Mouse (Mus musculus) hindbrain, embryonic 14.5 days (tissue): ENCODE measurements around the gene Nsmce1. TPM values are rescaled to one million over a fixed set of nuclear protein-coding genes. Genes with fewer than 3 reads are reported as not detected.

Experiments
- ATAC-seq: fragments of 200-750 bp; cut with Nextera tagmentation; 2 replicates; pipeline ENCODE4 v1.8.0; 2017; ENCODE audit warnings: moderate number of reproducible peaks, mild to moderate bottlenecking, moderate TSS enrichment, moderate library complexity; ENCODE audit not compliant: low FRiP score
- DNase-seq: peaks from one replicate; pipeline ENCODE4 v3.0.0-alpha.2; 2015; ENCODE audit warnings: low spot score
- H3K27ac ChIP-seq: fragments of 300-500 bp; sonication (generic); 2 replicates; pipeline ENCODE4 v1.5.1; 2014; ENCODE audit warnings: mild to moderate bottlenecking, moderate library complexity
- H3K27me3 ChIP-seq: fragments of 300-500 bp; sonication (generic); 2 replicates; pipeline ENCODE4 v1.6.1; 2014; ENCODE audit warnings: mild to moderate bottlenecking, low read length, mixed read lengths; ENCODE audit not compliant: control insufficient read depth, insufficient read depth
- H3K36me3 ChIP-seq: fragments of 300-500 bp; sonication (generic); replicated peaks from 2 replicates; pipeline ENCODE4 v1.6.1; 2014; ENCODE audit not compliant: control insufficient read depth, insufficient read depth
- H3K4me1 ChIP-seq: fragments of 300-500 bp; sonication (generic); replicated peaks from 2 replicates; pipeline ENCODE4 v1.6.1; 2014; ENCODE audit warnings: antibody characterized with exemption, low read length, mixed read lengths; ENCODE audit not compliant: control insufficient read depth, insufficient read depth
- H3K4me2 ChIP-seq: fragments of 300-500 bp; sonication (generic); replicated peaks from 2 replicates; pipeline ENCODE4 v1.6.1; 2014; ENCODE audit warnings: mild to moderate bottlenecking, moderate library complexity
- H3K4me3 ChIP-seq: fragments of 300-500 bp; sonication (generic); replicated peaks from 2 replicates; pipeline ENCODE4 v1.5.1; 2014; ENCODE audit warnings: mild to moderate bottlenecking, low read length
- H3K9ac ChIP-seq: fragments of 300-500 bp; sonication (generic); 2 replicates; pipeline ENCODE4 v1.6.1; 2014
- H3K9me3 ChIP-seq: fragments of 300-500 bp; sonication (generic); 2 replicates; pipeline ENCODE4 v1.6.1; 2016; ENCODE audit warnings: low read length; ENCODE audit not compliant: control insufficient read depth
- WGBS: fragments of 180-500 bp; shearing (Covaris S2); extraction: QIAGEN DNeasy Blood & Tissue Kit; methylation state at CpG from one replicate; pipeline ENCODE4 v1.1.7; 2014; 5-methylcytosine and 5-hydroxymethylcytosine counted together
- polyA plus RNA-seq: library from polyadenylated mRNA; unstranded; fragments of >200 nt; fragmentation: Nextera tagmentation; extraction: Ambion mirVana; gene quantifications from 2 replicates; pipeline ENCODE4 v1.2.1, GENCODE M21; 2014

Gene Nsmce1
- polyA plus RNA-seq, 1 experiment from 2014 or later, result 94.8 TPM

GRCm38 (mm10) chr7:125482339-125482738, 9.1 kb downstream of the Nsmce1 start:
- no peak overlapping the region for H3K4me2 ChIP-seq
- no peak overlapping the region for H3K9ac ChIP-seq
- no peak overlapping the region for H3K27ac ChIP-seq
- peaks cover 51% of the 10 kb centered on the region for H3K36me3 ChIP-seq
- H3K4me3 ChIP-seq, result no peak overlapping the region
- DNase-seq, result no peak
- H3K27me3 ChIP-seq, result no peaks in the 10 kb centered on the region
- 92% methylated on average over 3 of the region's 3 CpGs for WGBS
- ATAC-seq, result no peak
- no peaks in the 10 kb centered on the region for H3K9me3 ChIP-seq
- H3K4me1 ChIP-seq, result no peaks in the 10 kb centered on the region

DNA sequence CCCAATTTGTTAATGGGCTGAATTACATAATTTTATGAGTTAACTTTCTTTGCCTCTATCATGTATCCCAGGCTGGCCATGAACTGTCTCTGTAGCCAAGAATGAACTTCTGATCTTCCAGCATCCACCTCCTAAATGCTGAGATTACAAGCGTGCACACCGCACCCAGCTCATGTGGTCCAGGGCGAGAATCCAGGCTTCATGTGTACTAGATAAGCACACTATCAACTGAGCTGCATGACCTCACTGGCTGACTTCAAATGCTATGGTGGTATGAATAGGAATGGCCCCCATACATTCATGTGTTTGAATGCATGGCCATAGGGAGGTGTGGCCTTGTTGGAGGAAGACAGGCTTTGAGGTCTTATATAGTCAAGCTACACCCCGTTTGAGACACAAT, 10.9 kb downstream of the Nsmce1 start:
- Histone ChIP-seq H3K36me3 (peaks cover 44% of the 10 kb centered on the region), H3K27ac (no peak overlapping the region), H3K4me3 (no peak overlapping the region), H3K27me3 (no peaks in the 10 kb centered on the region), H3K9ac (no peak overlapping the region), H3K4me1 (peaks cover under 1% of the 10 kb centered on the region; the same call in 1 of the 2 replicates), H3K9me3 (no peaks in the 10 kb centered on the region), H3K4me2 (no peak overlapping the region)
- ATAC-seq, result no peak
- WGBS, result 94% methylated on average over 4 of the region's 4 CpGs
- DNase-seq, result no peak

DNA sequence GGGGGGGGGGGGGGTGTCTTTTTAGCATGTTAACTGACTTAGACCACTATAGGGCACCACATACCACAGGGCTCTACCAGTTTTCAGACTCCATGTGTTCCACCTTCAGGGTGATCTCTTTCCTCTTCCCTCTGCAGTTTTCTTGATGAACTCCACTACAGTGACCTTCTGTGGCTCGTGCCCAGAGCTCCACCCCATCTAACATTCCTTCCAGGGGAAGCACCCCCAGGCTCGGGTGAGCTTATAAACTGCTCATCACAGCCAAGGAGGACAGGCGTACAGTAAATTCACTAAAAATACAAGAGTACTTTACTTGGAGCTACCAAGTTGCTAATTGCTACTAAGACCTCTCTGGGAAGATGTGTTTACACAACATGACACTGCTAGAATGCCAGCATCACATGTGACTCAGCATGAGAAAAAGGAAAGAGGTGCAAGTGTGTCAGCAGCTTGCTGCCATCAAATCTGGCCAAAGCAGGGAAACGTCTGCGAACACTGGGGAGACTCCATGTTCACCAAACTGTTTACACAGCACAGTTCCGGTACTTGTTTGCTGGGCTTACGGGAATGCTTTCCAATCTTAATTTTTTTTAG, 12.9 kb downstream of the Nsmce1 start:
- peaks cover 26% of the 10 kb centered on the region for H3K36me3 ChIP-seq
- no peaks in the 10 kb centered on the region for H3K9me3 ChIP-seq
- no peak overlapping the region for H3K27ac ChIP-seq
- no peak overlapping the region for H3K4me3 ChIP-seq
- WGBS, result 84% methylated on average over 7 of the region's 7 CpGs
- no peak overlapping the region for H3K4me2 ChIP-seq
- H3K9ac ChIP-seq, result no peak overlapping the region
- H3K27me3 ChIP-seq, result no peaks in the 10 kb centered on the region
- peaks cover 6% of the 10 kb centered on the region; the same call in 1 of the 2 replicates for H3K4me1 ChIP-seq
- ATAC-seq (no peak), DNase-seq (no peak)

- Histone ChIP-seq H3K27ac (peak overlapping the region; percentile 51; the same call in 1 of the 2 replicates), H3K4me2 (no peak overlapping the region), H3K4me1 (peaks cover 14% of the 10 kb centered on the region), H3K4me3 (no peak overlapping the region), H3K27me3 (no peaks in the 10 kb centered on the region), H3K9me3 (no peaks in the 10 kb centered on the region), H3K36me3 (peaks cover 17% of the 10 kb centered on the region; the same call in 1 of the 2 replicates), H3K9ac (no peak overlapping the region)
- 60% methylated on average over 11 of the region's 11 CpGs for WGBS
- 0 out of 2 replicates have a peak, but pooled peaks have one; percentile 44 for ATAC-seq
- DNase-seq, result no peak
Observed at GRCm38 (mm10) chr7:125475601-125476251, 15.7 kb downstream of the Nsmce1 start.

GRCm38 (mm10) chr7:125474535-125474934, 16.9 kb downstream of the Nsmce1 start:
- no peaks in the 10 kb centered on the region for H3K9me3 ChIP-seq
- no peak overlapping the region for H3K4me2 ChIP-seq
- DNase-seq (no peak), ATAC-seq (no peak)
- H3K27me3 ChIP-seq, result no peaks in the 10 kb centered on the region
- WGBS, result 89% methylated on average over 4 of the region's 4 CpGs
- H3K36me3 ChIP-seq, result 0 out of 2 replicates have a peak, but pooled peaks cover 15% of the 10 kb centered on the region
- H3K27ac ChIP-seq, result no peak overlapping the region
- H3K4me1 ChIP-seq, result peaks cover 14% of the 10 kb centered on the region
- no peak overlapping the region for H3K9ac ChIP-seq
- no peak overlapping the region for H3K4me3 ChIP-seq

GRCm38 (mm10) chr7:125471991-125472741, 19.2 kb downstream of the Nsmce1 start:
- H3K4me1 ChIP-seq, result peaks cover 14% of the 10 kb centered on the region
- H3K9ac ChIP-seq, result no peak overlapping the region
- WGBS, result 33% methylated on average over 13 of the region's 13 CpGs
- peak overlapping the region; percentile 55 for H3K27ac ChIP-seq
- H3K27me3 ChIP-seq, result no peaks in the 10 kb centered on the region
- no peak overlapping the region for H3K4me2 ChIP-seq
- no peaks in the 10 kb centered on the region for H3K9me3 ChIP-seq
- peak; percentile 66; the same call in 1 of the 2 replicates for ATAC-seq
- H3K4me3 ChIP-seq, result no peak overlapping the region
- H3K36me3 ChIP-seq, result peaks cover 31% of the 10 kb centered on the region
- peak; percentile 86 for DNase-seq

DNA sequence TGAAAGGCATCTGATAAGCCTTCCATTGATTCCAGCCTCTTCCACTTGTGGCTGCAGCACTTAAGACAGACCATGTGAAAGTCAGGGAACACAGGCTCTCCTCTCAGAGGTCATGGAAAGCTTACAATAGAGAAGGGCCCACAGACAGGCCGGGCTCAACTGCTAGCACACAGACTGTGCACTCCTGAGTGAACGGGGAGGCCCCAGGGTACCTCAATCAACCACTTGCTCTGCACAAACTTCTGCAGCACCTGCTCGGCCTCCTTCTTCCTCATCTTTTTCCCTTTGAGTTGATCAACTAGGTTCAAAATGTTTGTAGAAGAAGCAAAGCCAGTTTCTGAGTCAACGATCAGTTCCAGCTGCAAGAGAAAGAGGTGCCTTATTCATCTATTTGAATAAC, 20.5 kb downstream of the Nsmce1 start:
- no peak overlapping the region for H3K27ac ChIP-seq
- H3K4me3 ChIP-seq, result no peak overlapping the region
- H3K4me2 ChIP-seq, result no peak overlapping the region
- no peak for ATAC-seq
- no peaks in the 10 kb centered on the region for H3K27me3 ChIP-seq
- no peak for DNase-seq
- peaks cover 14% of the 10 kb centered on the region for H3K4me1 ChIP-seq
- no peak overlapping the region for H3K9ac ChIP-seq
- peaks cover 43% of the 10 kb centered on the region for H3K36me3 ChIP-seq
- 88% methylated on average over 4 of the region's 4 CpGs for WGBS
- H3K9me3 ChIP-seq, result no peaks in the 10 kb centered on the region

- ATAC-seq (0 out of 2 replicates have a peak, but pooled peaks have one; percentile 26), DNase-seq (peak; percentile 74)
- Histone ChIP-seq H3K4me3 (no peak overlapping the region), H3K27me3 (no peaks in the 10 kb centered on the region), H3K36me3 (peaks cover 50% of the 10 kb centered on the region), H3K4me1 (peaks cover 8% of the 10 kb centered on the region), H3K9me3 (no peaks in the 10 kb centered on the region), H3K9ac (no peak overlapping the region), H3K27ac (no peak overlapping the region), H3K4me2 (no peak overlapping the region)
- WGBS, result 21% methylated on average over 5 of the region's 5 CpGs
Observed at GRCm38 (mm10) chr7:125469937-125470336, 21.5 kb downstream of the Nsmce1 start.

- Histone ChIP-seq H3K36me3 (peaks cover 25% of the 10 kb centered on the region), H3K27ac (no peak overlapping the region), H3K4me3 (no peak overlapping the region), H3K4me1 (no peaks in the 10 kb centered on the region), H3K4me2 (no peak overlapping the region), H3K27me3 (no peaks in the 10 kb centered on the region), H3K9me3 (no peaks in the 10 kb centered on the region), H3K9ac (no peak overlapping the region)
- ATAC-seq (no peak), DNase-seq (no peak)
- WGBS, result 33% methylated on average over 2 of the region's 2 CpGs
Observed at GRCm38 (mm10) chr7:125462200-125462599, 29.2 kb downstream of the Nsmce1 start.
